Mouse (Mus musculus): Measurements from ENCODE around the gene Fam186b.

Gene Fam186b

DNA sequence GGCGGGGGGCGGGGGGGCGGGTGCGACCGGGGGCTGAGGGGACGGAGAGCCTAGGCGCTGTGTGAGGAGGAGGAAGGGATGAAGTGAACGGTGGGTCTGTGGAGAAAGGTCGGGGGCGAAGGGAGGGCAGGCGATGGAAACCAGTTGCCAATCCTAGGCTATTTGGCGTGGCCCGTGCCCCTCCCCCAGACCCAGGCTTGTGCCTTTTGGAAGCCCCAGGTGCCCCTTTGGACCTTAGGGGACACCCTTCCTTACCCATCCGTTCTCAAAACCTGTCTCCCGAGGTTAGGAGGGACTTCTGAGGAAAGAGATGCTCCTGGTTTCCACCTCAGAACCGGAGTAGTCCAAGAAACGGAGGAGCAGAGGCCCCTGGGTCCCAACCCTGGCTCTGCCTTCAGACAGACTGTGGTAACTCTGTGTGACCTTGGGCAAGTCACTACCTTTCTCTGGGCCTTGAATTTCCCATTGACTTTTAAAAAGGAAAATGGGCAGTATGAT, at the start of gene Fam186b:
Gene Fam186b, minus strand, starts transcription at position 405 of the 498 bp plus-strand sequence.
- TF ChIP-seq GATA4 (IDR thresholded peaks at IDR 0.05; ENCODE audit: insufficient replicate concordance, low read length): no peak

DNA sequence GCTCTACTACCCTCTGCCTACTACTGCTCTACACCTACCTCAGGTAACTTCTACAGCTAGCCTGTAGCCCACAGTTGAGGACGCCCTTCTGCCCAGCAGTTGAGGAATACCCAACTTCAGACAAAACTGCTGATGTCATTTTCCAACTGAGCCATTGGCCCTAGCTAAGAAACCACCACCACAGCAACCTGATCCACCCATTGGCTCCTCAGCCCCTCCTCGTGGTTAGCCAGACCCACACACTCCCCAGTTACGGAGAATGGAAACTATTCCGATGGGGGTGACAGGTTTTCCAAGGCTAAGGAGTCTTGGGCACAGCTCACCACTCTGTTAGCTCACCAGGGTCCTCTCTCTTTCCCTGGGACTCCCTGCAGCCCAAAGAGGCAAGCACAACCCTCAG, 49.3 kb upstream of the Fam186b start:
- TF ChIP-seq GATA4 (IDR thresholded peaks at IDR 0.05; ENCODE audit: insufficient replicate concordance, low read length): no peak

- TF ChIP-seq GATA4 (IDR thresholded peaks at IDR 0.05; ENCODE audit: insufficient replicate concordance, low read length): no peak
These were observed 48.6 kb upstream of the Fam186b start for GRCm38 (mm10) chr15:99344148-99344870.

- no peak for TF ChIP-seq GATA4 (IDR thresholded peaks at IDR 0.05; ENCODE audit: insufficient replicate concordance, low read length)
These were observed 47.9 kb upstream of the Fam186b start for GRCm38 (mm10) chr15:99343414-99344147.

GRCm38 (mm10) chr15:99342194-99342981, 46.7 kb upstream of the Fam186b start:
- TF ChIP-seq GATA4 (IDR thresholded peaks at IDR 0.05; ENCODE audit: insufficient replicate concordance, low read length): no peak

- TF ChIP-seq GATA4 (IDR thresholded peaks at IDR 0.05; ENCODE audit: insufficient replicate concordance, low read length): no peak
These were observed 45.4 kb upstream of the Fam186b start for GRCm38 (mm10) chr15:99341102-99341501.

- no peak for TF ChIP-seq GATA4 (IDR thresholded peaks at IDR 0.05; ENCODE audit: insufficient replicate concordance, low read length)
These were observed 44.0 kb upstream of the Fam186b start for GRCm38 (mm10) chr15:99339669-99340068.

GRCm38 (mm10) chr15:99338916-99339315, 43.2 kb upstream of the Fam186b start:
- TF ChIP-seq GATA4 (IDR thresholded peaks at IDR 0.05; ENCODE audit: insufficient replicate concordance, low read length): no peak

DNA sequence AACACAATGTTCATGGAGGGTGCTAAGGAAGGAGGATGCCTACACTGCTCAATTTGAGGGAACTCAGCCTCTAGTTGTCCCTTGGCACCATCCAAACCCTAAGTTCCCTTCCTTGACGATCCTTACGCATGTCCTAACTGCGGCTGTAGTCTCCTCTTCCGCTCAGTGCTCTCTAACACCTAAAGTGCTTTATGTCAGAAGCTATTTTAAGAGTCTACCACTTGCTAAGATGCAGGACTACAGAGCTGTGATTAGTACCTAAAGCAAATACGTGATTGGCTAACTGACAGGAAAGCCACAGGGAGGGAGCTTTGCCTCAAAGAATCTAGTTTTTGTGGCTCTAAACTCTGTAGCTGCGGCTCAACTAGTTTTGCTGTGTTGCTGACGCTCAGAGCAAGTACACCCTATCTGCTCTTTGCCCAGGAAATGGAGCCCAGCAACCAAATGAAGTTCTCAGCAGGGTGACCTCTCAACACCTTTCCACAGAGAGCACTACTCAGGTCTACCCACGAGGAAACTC, 40.2 kb upstream of the Fam186b start:
- no peak for TF ChIP-seq GATA4 (IDR thresholded peaks at IDR 0.05; ENCODE audit: insufficient replicate concordance, low read length)

DNA sequence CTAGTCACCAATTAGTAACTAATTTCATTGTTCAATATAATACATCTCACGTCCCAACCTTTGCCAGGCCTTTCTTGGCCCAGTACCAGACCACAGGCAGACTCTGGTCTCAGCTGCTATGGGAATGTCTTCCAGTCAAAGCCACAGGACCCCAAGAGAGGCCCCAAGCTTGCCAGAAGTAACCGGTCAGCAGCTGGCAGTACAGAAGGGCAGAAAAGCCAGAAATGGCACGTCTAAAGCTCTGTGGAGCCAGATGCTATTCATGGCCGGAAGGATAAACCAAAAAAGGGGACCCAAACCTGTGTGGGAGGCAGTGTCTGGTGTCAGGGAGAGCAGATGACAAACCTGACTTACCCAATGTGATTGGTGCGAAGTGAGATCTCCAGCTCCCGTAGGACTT, 38.8 kb upstream of the Fam186b start:
- TF ChIP-seq GATA4 (IDR thresholded peaks at IDR 0.05; ENCODE audit: insufficient replicate concordance, low read length): no peak

GRCm38 (mm10) chr15:99333676-99334065, 38.0 kb upstream of the Fam186b start:
- no peak for TF ChIP-seq GATA4 (IDR thresholded peaks at IDR 0.05; ENCODE audit: insufficient replicate concordance, low read length)

- TF ChIP-seq GATA4 (IDR thresholded peaks at IDR 0.05; ENCODE audit: insufficient replicate concordance, low read length): peak; percentile 51; the same call in 1 of the 2 replicates
These were observed 37.4 kb upstream of the Fam186b start for GRCm38 (mm10) chr15:99332921-99333675.

DNA sequence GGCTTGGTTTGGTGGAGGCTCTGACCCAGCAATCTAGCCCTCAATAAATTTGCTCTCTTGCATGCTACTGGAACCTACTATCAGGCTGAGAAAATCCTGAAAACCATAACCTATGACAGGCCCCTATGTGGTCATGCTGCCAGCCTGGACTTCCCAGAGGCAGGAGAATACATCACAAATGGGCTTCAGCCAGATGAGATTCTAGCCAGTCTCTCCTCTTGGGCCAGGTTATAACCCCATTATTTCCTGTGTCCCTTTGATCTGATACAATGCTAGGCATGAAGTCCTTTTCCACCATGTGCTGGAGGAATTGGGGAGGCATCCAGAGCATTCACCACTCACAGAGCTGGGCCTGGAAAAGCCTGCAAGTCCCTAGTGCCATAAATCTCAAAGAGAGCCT, 36.4 kb upstream of the Fam186b start:
- TF ChIP-seq GATA4 (IDR thresholded peaks at IDR 0.05; ENCODE audit: insufficient replicate concordance, low read length): no peak

DNA sequence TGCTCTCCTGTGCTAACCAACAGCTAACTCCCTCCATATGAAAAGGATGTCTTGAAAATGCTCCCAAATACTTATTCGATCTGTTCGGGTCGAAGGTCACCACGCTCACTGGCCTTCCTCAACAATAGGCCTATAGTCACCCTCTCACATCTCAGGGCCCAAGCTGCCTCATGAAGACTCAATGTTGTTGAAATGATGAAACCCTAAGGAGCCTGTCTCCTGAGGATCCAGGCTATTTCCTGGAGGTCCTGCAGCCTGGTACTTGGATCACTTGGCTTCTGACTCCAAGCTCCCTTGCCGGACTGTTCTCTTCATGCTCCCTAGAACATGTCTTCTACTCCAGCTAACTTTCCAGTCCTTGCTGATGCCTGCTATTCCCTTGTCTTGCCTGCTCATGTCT, 35.7 kb upstream of the Fam186b start:
- TF ChIP-seq GATA4 (IDR thresholded peaks at IDR 0.05; ENCODE audit: insufficient replicate concordance, low read length): no peak

- TF ChIP-seq GATA4 (IDR thresholded peaks at IDR 0.05; ENCODE audit: insufficient replicate concordance, low read length): no peak
These were observed 34.6 kb upstream of the Fam186b start for GRCm38 (mm10) chr15:99330324-99330723.
